Mouse (Mus musculus): ENCODE results near the gene Amy2a5.
"Not testable (repeated sequence)": the region's sequence is repeated elsewhere in the genome, so short reads cannot be mapped to it uniquely, and the experiment has no call there.

The Amy2a5 gene

GRCm38 (mm10) chr3:113258737-113259136, at the start of gene Amy2a5:
TSS of gene Amy2a5 (minus strand) at chr3:113258837.
- not testable (repeated sequence) for DNase-seq (ENCODE audit: low read depth in 2 of 2, low spot score in 2 of 2)

- not testable (repeated sequence) for DNase-seq (ENCODE audit: low read depth in 2 of 2, low spot score in 2 of 2)
Measured at GRCm38 (mm10) chr3:113291349-113291748, 32.7 kb upstream of the Amy2a5 start, which contains the start of gene Amy2a4. TSS of gene Amy2a4 (minus strand) at chr3:113291449.

GRCm38 (mm10) chr3:113280285-113280684, 21.6 kb upstream of the Amy2a5 start:
- DNase-seq (ENCODE audit: low read depth in 2 of 2, low spot score in 2 of 2) = not testable (repeated sequence)

- DNase-seq (ENCODE audit: low read depth in 2 of 2, low spot score in 2 of 2) = not testable (repeated sequence)
Measured at GRCm38 (mm10) chr3:113279586-113279985, 20.9 kb upstream of the Amy2a5 start.

- DNase-seq (ENCODE audit: low read depth in 2 of 2, low spot score in 2 of 2) = no peak
Measured at GRCm38 (mm10) chr3:113227115-113227514, 31.5 kb downstream of the Amy2a5 start.

Measured in CD8-positive naive resting alpha-beta T cell, adult 2 months (primary cell).